Mouse (Mus musculus) cortical plate, adult 2 months (tissue): Measurements from ENCODE around the gene Hsph1.

Experiments
- CTCF ChIP-seq: fragments of 200-500 bp; IDR thresholded peaks from 2 replicates; pipeline ENCODE4 v1.5.1; 2011; ENCODE audit warnings: mild to moderate bottlenecking, control low read depth, low read length; ENCODE audit not compliant: insufficient read depth; ENCODE audit errors: extremely low read depth
- POLR2A ChIP-seq: fragments of 200-500 bp; IDR thresholded peaks from 2 replicates; pipeline ENCODE4 v1.6.1; 2011; ENCODE audit warnings: mild to moderate bottlenecking, low read length, control low read depth; ENCODE audit not compliant: insufficient read depth; ENCODE audit errors: extremely low read depth

DNA sequence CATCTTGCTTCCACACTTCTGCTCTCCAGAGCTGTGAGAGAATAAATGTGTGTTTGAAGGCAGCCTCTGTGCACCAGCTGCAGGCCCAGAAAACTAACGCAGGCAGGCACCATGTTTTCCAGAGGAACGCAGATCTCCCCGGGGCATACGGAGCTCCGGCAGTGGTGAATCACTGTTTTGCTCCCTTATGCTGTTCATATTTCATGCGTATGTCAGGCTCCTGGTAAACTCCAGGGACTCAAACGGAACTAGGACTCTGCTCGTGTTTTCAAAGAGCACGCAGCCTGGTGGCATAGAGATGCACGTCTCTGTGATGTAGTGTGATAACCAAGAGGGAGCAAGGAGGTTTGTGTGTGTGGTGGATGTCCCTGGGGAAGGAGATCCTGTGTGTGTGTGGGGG is 23.4 kb downstream of the Hsph1 start:
- TF ChIP-seq CTCF = no peak
- TF ChIP-seq POLR2A = no peak
